Mouse (Mus musculus) testis, adult 2 months (tissue): ENCODE results near the gene Krtap7-1. TPM values are rescaled to one million over a fixed set of nuclear protein-coding genes. Genes with fewer than 3 reads are reported as not detected.

Experiments used
- H3K27ac ChIP-seq: fragments of 200-500 bp; 2 replicates; pipeline ENCODE4 v1.5.1; 2012; ENCODE audit warnings: low read depth, low read length; ENCODE audit not compliant: control insufficient read depth, insufficient read depth
- H3K27me3 ChIP-seq: fragments of 200-500 bp; 2 replicates; pipeline ENCODE4 v1.6.1; 2012; ENCODE audit warnings: mild to moderate bottlenecking, low read length, moderate library complexity; ENCODE audit not compliant: control insufficient read depth, insufficient read depth
- H3K36me3 ChIP-seq: fragments of 200-500 bp; 2 replicates; pipeline ENCODE4 v1.6.1; 2012; ENCODE audit warnings: mild to moderate bottlenecking, low read length; ENCODE audit not compliant: control insufficient read depth, insufficient read depth
- H3K4me1 ChIP-seq: fragments of 200-500 bp; 2 replicates; pipeline ENCODE4 v1.6.1; 2012; ENCODE audit warnings: low read length; ENCODE audit not compliant: control insufficient read depth, insufficient read depth
- H3K4me3 ChIP-seq: fragments of 200-500 bp; 2 replicates; pipeline ENCODE4 v1.5.1; 2012; ENCODE audit warnings: low read depth, mild to moderate bottlenecking, low read length, moderate library complexity, mixed read lengths; ENCODE audit not compliant: control insufficient read depth
- CTCF ChIP-seq: fragments of 200-500 bp; IDR thresholded peaks from 2 replicates; pipeline ENCODE4 v1.5.1; 2012; ENCODE audit warnings: low read depth, mild to moderate bottlenecking, inconsistent platforms, low read length, moderate library complexity; ENCODE audit not compliant: control insufficient read depth, insufficient read depth, insufficient replicate concordance
- POLR2A ChIP-seq: fragments of 200-500 bp; IDR thresholded peaks from 2 replicates; pipeline ENCODE4 v1.6.1; 2012; ENCODE audit warnings: low read depth, mild to moderate bottlenecking, inconsistent platforms, low read length, moderate library complexity; ENCODE audit not compliant: control insufficient read depth
- polyA plus RNA-seq: library from polyadenylated mRNA; depleted of rRNA; stranded (reverse); fragments of >200 nt; gene quantifications from 2 replicates; pipeline ENCODE4 v1.2.3, GENCODE M21; 2012; rRNA removed

Gene Krtap7-1
- polyA plus RNA-seq, 1 experiment: not detected

- Histone ChIP-seq H3K36me3 (no peaks in the 10 kb centered on the region), H3K27ac (no peak overlapping the region), H3K4me1 (no peaks in the 10 kb centered on the region), H3K4me3 (no peak overlapping the region), H3K27me3 (no peaks in the 10 kb centered on the region)
- TF ChIP-seq POLR2A: no peak
- no peak for TF ChIP-seq CTCF
Measured at GRCm38 (mm10) chr16:89495394-89496153, 12.5 kb downstream of the Krtap7-1 start.

GRCm38 (mm10) chr16:89487852-89488251, 20.3 kb downstream of the Krtap7-1 start, which contains the start of gene Krtap8-1:
Krtap8-1 (minus strand) TSS chr16:89487952.
- H3K27ac ChIP-seq: no peak within 1 kb of the TSS

GRCm38 (mm10) chr16:89477679-89478314, 30.3 kb downstream of the Krtap7-1 start:
- no peaks in the 10 kb centered on the region for H3K27me3 ChIP-seq
- no peak overlapping the region for H3K4me3 ChIP-seq
- H3K27ac ChIP-seq: no peak overlapping the region
- H3K4me1 ChIP-seq: peaks cover 4% of the 10 kb centered on the region
- H3K36me3 ChIP-seq: no peaks in the 10 kb centered on the region
- TF ChIP-seq POLR2A (no peak), CTCF (no peak)

More at GRCm38 (mm10) chr16:89487852-89488251, 20.3 kb downstream of the Krtap7-1 start, which contains the start of gene Krtap8-1:
- H3K27me3 ChIP-seq: no peaks in the 10 kb centered on the region
- H3K36me3 ChIP-seq: no peaks in the 10 kb centered on the region
- no peaks in the 10 kb centered on the region for H3K4me1 ChIP-seq
- no peak within 1 kb of the TSS for H3K4me3 ChIP-seq
- TF ChIP-seq POLR2A (no peak), CTCF (no peak)

GRCm38 (mm10) chr16:89461189-89461588, 46.9 kb downstream of the Krtap7-1 start:
- no peak overlapping the region for H3K27ac ChIP-seq
- TF ChIP-seq CTCF: no peak
- TF ChIP-seq POLR2A: no peak
- H3K27me3 ChIP-seq: no peaks in the 10 kb centered on the region
- no peaks in the 10 kb centered on the region for H3K36me3 ChIP-seq
- no peaks in the 10 kb centered on the region for H3K4me1 ChIP-seq
- no peak overlapping the region for H3K4me3 ChIP-seq

Other genes starting within 250 kb of the Krtap7-1 start
- not detected in 2 replicates for gene Krtap21-1, start 104.5 kb downstream of the Krtap7-1 start, polyA plus RNA-seq
- gene Krtap6-2, start 88.2 kb downstream of the Krtap7-1 start, polyA plus RNA-seq: not detected in 2 replicates
- not detected in 2 replicates for gene Krtap8-1, start 20.4 kb downstream of the Krtap7-1 start, polyA plus RNA-seq
- not detected in 2 replicates for gene Krtap11-1, start 62.9 kb upstream of the Krtap7-1 start, polyA plus RNA-seq